Mouse (Mus musculus): ENCODE measurements around the gene Plekha3.

- TF ChIP-seq USF1 (IDR thresholded peaks at IDR 0.05; ENCODE audit: low read depth, low read length) (no peak), MAFK (IDR thresholded peaks at IDR 0.05; ENCODE audit: insufficient replicate concordance, low read length) (no peak), ZC3H11A (IDR thresholded peaks at IDR 0.05; ENCODE audit: low read depth, low read length) (no peak), POLR2A (IDR thresholded peaks at IDR 0.05; ENCODE audit: low read depth, low read length) (no peak), CTCF (conservative IDR thresholded peaks at IDR 0.05 in 1 of 2, IDR thresholded peaks at IDR 0.05 in 1 of 2; ENCODE audit: low read depth in 2 of 2, low read length in 2 of 2) (no peak), CHD2 (IDR thresholded peaks at IDR 0.05; ENCODE audit: low read length) (no peak)
These were observed 3.4 kb upstream of the Plekha3 start for GRCm38 (mm10) chr2:76671641-76672040.
